Mouse (Mus musculus): ENCODE results near the gene Obsl1.

Gene Obsl1

DNA sequence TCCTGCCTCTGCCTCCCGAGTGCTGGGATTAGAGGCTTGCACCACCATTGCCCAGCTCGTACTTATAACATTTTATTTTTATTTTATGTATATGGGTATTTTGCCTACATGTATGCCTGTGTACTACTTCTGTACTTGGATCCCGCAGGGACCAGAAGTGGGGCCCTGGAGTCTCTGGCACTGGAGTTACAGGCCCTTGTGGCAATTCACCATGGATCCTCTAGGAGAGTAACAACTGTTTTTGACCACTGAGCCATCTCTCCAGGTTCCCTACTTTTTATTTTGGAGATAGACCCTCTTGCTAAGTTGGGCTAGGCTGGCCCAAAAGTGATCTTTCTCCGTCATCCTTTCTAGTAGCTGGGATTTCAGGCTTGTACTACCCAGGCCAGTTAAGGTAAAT lies 12.2 kb upstream of the Obsl1 start:
- DNase-seq (ENCODE audit: low spot score in 2 of 2) = no peak

DNA sequence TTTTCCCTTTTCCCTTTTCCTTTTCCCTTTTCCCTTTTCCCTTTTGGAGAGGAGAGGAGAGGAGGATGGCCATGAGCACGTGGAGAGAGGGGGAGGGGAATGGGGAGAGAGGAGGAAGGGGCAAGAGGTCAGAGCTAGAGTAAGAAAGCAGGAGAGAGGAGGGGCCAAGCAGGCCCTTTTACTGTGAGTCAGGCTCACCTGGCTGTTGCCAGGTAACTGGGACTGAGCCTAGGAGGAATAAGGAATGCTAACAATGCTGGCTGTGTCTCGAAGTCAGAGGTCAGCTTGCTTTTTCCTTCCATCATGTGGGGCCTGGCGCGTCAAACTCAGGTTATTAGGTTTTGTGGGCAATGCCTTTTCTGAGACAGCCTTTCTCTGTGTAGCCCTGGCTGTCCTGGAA lies 11.7 kb upstream of the Obsl1 start:
- DNase-seq (ENCODE audit: low spot score in 2 of 2) = no peak

DNA sequence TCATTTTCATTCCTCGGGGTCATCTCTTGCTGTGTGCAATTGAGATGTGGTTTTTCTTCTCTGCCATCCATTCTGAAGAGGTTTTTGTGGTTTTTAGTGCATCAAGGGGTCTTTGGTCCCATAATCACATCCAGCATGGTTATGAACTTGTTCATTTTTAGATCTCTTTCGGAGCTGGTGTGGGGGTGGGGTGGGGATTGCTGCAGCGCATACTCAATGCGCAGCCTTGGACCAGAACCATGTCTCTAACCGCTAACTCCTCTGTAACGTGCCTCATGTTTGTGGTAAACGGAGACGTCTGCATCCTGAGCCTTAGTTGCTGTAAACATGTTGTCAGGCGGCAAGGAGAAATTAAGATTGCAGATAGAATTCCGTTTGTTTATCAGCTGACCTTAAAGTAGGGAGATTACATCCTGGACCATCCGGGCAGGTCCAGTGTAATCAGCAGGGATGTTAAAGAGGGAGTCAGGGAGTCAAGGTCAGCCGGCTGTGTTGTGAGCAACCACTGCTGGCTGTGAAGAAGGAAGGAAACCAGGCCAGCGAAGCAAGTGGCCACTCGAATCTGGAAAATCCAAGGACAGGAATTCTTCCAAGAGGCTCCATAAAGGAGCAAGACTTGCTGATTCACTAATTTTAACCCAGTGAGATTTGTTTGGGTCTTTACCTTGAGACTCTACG lies 10.6 kb upstream of the Obsl1 start:
- DNase-seq (ENCODE audit: low spot score in 2 of 2) = no peak

DNA sequence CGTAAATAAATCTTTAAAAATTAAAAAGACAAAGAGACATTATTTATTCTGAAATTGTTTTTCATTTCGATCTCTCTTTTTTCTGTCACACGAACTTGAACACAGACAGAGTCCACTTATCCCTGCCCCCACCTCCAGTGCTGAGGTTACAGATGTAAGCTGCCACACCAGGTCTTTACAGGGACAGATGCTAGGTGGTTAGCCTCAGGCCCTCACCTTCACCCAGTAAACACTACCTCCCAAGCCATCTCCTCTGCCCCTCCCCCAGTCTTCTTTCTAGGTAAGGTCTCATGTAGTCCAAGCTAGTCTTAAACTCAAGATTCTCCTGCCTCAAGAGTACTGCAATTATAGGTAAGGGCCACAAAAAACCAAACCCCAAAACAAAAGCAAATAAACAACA lies 6.3 kb upstream of the Obsl1 start:
- no peak for DNase-seq (ENCODE audit: low spot score in 2 of 2)

DNA sequence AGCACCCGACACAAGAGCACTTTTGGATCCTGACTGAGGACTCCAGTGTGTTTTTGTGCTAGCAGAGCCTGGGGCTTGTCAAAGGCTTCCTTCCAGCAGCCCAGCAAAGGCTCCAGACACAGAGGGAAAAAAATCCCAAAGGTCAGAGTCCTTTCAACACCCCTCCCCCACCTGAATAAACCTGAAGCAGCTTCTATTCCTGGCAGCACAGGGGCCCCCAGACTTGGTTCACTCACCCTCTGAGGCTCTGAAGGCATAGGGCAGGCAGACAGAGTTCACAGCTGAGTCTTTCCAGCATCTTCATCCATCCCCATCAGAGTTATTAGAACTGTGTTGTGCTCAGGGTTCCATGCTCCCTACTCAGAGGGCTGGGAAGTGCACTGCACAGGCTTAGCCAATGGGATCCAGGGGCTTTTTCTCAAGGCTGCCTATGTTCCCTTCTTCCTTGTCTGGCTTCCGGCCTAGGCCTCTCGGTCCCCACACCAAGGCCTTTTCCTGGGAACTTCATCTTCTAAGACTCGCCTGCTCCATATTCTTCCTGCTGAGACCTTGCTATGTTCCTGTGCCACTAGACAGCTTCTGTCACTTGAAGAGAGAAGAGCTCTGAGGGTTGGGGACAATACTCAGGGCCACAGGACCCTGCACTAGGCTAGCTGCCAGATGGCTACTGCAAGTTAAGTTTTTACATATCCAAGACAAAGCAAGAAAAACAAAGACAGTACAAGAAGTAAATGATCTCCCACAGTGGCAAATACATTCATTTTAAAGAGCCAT lies 5.4 kb upstream of the Obsl1 start:
- no peak for DNase-seq (ENCODE audit: low spot score in 2 of 2)

DNA sequence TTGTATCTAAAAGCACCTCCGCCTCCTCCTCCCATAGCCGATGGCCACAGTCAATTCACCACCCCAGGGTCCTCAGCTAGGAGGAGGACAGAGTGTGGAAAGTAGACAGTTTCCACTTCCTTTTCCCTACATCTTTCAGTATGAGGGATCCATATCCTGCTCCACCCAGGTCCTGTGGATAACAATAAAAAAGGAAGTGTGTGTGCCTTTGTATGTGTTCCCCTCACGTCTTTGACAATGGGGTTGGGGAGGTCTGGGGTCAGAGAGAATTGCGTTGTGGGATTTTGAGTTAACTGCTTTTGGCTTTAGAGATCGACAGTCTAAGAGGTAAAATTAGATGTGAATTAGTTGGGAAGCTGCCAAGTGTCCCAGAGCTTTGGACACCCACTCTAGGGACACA lies 3.9 kb upstream of the Obsl1 start:
- DNase-seq (ENCODE audit: low spot score in 2 of 2) = no peak

DNA sequence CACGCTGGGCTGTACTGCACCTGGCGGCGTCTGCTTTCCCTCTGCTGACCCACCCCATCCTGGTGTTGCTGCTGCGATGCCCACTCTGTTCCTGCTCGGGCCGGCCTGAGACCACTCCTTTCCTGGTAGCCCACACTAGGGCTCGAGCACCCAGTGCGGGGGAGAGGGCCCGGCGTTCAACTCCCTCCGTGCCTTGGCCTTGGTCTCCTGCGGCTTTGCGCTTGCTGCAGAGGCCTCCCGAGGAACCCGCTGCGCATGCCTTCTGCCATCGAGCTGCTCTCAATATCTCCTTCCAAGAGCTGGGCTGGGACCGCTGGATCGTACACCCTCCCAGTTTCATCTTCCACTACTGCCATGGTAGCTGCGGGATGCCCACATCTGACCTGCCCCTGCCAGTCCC lies 3.3 kb upstream of the Obsl1 start:
- DNase-seq (ENCODE audit: low spot score in 2 of 2) = peak in 1 of 2 experiments; percentile 0

DNA sequence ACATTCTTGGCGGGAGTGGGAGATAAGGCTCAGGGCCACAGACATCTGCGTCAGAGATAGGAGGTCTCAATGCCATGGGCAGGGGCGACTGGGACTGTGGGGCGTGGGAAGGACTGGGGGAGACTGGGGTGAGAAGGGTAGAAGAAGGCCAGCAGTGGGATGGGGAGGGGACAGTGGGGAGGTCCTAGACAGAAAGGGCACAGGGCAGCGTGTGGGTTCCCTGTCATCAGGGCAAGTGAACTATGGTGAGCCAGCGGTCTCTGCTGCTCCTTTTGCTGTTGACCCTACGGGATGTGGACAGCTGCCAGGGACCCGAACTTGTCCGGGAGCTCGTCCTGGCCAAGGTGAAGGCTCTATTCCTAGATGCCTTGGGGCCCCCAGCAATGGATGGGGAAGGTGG lies 754 bp upstream of the Obsl1 start, which contains the start of gene Inha:
TSS of gene Inha (plus strand) at position 72 of the 400 bp plus-strand sequence.
- DNase-seq (ENCODE audit: low spot score in 2 of 2) = peak in 1 of 2 experiments; percentile 4

DNA sequence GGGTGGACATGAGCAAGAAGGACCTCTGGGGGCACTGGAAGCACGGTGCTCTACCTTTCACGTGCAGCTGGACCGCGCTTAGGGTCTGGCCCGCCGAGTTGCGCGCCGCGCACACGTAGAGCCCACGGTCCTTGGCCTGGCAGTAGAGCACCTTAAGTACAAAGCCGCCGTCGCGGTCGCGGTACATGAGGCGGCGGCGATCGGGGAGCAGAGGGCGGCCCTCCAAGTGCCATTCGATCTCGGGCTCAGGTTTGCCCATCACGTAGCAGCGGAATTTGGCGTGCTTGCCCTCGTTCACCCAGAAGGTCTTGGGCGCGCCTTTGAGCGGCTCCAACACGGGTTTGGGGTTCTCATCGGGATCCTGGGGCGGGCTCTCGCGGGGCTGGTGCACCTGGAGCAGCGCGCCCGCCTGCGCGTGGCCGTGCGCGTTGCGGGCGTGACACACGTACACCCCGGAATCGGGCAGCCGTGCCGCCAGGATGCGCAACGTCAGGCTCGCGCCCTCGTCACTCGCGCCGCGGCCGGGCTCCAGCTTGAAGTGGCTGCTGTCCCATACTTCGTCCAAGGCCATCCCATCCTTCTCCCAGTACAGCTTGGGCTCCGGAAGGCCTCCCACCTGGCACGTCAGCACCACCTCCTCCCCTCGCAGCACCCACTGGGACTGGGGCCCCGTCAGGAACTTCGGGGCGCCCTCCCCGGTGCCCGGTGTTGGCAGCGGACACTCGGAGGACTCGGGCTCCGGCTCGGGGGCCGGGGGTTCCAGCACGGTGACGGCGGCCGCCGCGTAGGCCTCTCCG lies 895 bp downstream of the Obsl1 start:
- DNase-seq (ENCODE audit: low spot score in 2 of 2) = peak; percentile 53 to 55

DNA sequence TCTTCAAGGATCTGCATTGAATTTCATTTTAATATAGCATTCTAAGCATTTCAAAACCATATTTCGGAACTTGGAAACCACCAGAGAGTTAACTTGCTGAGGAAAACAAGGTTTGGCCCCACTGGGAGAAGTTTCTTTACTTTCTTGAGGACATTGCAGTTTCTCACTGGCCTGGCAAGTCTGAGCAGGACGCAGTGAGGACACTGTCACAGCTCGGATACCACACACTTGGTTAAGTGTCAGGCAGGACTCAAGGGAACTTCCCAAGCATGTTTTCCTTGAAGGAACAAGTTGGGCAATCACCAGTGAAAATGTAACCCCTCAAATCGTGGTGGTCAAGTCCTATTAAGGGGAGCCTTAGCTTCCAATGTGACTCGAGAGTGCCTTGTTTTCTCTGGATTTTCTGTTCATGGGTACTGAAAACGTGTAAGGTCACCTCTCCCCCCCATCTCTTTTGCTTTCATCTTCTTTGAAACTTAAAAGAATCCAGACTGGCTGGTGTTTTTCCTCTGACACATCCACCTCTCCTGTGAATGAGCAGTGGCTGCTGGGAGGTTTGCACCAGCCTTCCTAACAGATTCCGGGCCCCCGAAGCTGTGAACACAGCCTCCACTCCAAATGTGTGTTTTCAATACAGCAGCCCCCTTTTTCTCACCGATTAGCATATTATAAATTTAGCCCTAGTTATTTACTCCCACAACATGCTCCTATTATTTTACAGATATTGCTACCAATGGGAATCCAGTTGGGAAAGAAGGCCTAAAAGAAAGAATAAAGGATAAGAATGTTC lies 1.8 kb downstream of the Obsl1 start:
- no peak for DNase-seq (ENCODE audit: low spot score in 2 of 2)

DNA sequence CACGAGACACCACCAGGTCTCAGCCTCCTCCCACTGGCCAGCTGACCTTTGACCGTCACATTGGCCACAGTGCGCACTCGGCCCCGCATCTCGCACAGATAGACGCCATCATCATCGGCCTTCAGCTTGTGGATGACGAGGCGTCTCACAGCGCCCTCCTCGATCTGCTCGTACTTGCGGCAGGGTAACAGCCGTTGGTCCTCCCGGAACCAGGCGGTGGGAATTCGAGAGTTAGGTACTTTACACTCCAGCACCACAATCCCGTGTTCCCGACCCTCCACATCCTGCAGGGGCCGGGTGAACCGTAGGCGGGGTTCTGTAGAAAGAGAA lies 2.6 kb downstream of the Obsl1 start:
- DNase-seq (ENCODE audit: low spot score in 2 of 2) = no peak

DNA sequence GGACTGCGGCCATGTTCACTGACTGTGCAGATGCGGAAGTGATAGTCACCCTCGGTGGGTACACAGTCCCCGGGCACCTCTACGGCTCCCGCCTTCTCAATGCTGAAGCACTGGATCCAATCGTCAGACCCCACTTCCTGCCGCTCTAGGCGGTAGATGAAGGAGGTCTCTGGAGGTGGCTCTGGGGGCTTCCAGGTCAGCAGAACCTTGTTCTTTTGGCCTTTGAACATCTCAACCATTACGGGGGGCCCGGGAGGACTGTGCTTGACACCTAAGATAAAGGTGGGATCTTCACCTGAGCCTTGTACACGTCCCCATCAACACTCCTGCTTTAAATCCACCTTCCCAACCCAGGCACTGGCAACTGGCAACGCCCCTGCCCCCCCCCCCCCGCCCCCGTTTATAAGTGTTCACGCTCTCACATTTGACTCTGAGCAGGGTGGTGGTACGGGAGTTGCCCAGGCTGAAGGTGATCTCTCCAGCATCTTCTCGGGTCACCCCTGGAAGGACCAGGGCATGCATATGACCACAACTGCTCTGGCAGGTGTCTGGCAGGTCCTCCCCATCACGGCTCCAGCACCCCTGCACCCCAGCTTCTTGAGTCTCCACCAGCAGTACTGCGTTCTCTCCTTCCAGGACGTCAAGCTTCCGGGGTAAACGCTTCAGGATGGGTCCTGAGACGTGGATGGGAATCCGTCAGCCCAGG lies 3.2 kb downstream of the Obsl1 start:
- no peak for DNase-seq (ENCODE audit: low spot score in 2 of 2)

DNA sequence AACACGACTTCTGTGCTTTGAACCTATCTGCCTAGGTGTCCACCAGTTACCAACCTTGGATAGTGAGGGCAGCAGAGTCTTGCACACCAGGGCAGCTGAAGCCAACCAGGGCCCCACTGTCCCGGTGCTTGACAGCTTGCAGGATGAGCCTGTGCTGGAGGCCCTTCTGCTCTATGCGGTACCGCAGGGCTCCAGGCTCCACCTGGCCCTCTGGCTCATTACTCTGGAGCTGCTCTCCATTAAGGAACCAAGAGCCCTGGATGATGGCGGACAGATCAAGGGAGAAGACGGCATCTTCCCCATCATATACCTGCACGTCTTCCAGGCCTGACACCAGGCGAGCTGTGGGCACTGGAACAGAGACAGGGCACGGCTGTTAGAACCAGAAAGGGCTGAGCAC lies 4.3 kb downstream of the Obsl1 start:
- DNase-seq (ENCODE audit: low spot score in 2 of 2) = no peak

DNA sequence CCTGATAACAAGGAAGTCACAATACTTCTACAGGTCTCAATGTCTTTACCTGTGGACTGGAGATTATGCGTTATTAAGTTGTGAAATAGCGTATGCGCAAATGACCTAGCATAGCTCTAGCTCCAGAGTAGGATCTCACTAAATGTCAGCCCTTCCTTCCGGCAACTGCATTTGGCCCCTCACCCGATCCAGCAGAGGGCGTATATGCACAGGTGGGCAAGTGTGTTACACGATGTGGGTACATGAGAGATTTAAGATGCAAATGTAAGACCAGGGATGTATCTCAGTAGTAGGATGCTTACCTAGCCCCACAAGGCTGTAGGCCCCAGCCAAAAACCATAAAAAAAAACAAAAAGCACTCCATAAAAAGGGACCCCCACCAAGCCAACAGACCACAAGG lies 6.8 kb downstream of the Obsl1 start:
- no peak for DNase-seq (ENCODE audit: low spot score in 2 of 2)

DNA sequence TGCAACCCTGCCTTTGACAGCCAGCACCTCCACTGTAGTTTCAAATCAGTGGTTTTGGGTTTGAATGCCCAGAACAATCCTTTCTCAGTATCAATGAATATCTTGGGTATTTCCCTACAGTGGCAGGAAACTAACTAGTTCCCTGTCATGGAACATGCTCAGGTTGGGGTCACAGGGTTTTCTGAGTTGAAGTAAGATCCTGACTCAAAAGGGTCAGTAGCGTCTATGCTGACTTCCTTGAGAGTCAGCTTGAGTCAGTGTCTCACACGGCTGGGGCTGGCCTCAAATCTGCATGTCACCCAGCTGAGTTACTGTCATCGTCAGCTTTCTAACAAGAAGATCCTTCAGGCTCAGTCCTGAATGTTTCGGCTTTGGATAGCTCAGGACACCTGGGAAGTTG lies 7.4 kb downstream of the Obsl1 start:
- no peak for DNase-seq (ENCODE audit: low spot score in 2 of 2)

DNA sequence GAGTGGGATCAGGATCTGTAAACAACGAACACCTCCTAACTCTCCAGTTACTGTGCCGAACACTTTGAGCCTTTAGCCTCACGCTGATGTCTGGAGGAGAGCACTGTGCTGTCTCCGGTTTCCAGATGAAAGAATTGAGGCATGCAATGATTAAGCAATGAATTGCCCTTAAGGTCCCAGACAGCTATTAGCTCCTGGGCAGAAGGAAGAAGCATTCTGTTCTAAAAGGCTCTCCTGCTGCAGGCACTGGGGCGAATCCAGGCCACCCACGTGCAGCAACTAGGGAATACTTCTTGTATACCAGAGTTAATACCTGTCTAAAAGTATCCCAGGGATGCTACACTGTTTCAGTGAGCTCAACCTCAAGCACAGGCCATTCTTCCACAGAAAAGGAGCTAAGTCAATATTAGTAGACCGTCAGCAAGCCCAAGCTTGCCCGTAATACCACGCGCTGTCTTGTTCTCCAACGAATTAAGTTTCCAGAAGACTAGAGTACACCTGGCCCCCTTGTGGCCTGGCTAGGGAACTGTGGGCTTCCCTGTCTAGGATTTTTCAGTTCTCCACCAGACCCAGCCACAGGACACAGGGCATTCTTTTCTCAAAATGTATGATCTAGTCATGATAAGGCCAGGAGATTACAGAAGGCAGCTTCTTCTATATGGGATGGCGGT lies 11.2 kb downstream of the Obsl1 start:
- peak; percentile 29 for DNase-seq (ENCODE audit: low spot score in 2 of 2)

DNA sequence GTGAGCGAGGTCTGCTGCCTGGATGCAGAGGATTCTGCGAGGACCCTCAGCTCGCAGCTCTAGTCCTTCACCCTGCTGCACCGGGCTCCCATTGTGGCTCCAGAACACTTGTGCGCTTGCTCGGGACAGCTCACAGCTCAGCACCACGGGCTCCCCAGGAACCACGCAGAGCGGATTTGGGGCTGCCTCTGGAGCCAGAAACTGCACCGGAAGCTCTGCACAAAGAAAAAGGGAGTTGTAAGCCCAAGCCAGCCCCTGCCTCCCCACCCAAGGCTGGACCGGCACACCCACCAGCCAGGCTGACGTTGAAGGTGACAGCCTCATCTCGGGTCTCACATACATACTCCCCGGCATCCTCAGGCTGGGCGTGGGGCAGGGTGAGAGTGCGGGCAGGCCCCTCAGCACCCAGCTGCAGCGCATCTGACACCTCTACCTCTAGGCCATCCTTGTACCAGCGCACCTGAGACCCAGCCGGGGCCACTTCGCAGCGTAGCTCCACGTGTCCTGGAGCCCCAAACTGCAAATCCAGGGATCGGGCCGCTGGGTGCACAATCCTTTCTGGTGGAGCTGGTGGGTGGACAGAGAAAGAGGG lies 13.6 kb downstream of the Obsl1 start:
- no peak for DNase-seq (ENCODE audit: low spot score in 2 of 2)

DNA sequence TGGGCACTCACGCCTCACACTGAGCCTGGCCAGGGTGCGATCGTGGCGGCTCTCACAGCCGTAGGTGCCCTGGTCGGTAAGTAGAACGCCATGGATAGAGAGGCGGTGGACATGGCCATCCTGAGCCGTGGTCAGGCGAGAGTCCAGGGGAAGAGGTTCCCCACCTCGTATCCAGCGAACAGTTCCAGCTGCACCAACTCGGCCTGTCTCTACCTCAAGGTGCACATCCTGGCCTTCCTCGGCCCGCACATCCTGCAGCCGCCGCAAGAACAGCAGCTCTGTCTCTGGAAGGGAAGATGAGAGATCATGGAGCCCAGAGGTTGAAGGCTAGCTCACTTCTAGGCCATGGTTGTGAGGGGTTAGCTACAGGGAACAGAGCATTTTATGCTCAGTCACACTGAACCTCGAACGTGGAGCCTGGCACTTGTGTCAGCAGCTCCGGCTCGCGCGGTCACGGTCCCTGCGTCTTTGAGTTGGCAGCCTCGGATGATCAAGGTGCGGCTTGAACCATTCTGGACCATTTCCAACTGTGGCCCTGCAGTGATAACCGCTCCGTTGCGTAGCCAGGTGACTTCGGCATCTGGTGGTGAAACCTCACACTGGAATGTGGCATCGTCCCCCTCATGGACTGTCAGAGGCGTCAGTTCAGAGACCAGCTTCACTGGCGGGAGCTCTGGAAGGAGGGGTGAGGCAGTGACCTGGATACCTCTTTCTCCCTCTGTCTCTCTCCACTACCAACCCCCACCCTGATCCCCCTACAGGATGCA lies 15.3 kb downstream of the Obsl1 start:
- no peak for DNase-seq (ENCODE audit: low spot score in 2 of 2)

DNA sequence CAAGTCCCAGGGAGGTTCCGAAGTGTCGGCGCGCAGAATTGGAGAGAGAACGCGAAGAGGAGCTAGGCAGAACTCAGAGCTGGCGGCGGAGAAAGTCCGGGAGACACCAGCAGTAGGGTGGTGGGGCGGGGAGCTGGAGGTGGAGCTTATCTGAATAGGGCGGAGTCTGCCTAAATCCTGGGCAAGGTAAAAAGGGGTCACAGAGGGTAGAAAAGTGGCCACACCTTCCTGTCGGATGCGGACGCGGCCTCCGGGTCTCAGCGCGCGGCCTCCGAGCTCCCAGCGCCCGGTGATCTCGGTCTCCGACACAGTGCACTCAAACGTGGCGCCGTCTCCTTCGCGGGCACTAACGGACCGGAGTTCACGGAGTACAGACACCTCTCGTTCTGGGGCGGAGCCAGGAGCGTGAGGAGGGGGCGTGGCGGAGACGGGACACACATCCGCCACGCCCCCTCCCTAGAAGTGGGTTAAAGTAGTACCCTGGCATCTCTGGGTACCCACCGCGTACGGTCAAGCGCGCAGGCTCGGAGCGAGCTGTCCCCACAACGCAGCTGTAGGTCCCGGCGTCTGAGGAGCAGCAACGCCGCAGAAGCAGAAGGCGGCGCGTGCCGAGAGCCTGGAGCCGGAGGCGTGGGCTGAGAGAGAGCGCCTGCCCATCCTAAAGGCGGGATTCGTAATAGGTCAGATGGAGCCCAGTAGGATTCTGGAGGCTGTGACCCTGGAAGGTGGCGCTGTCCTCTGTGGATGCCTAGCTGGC lies 18.7 kb downstream of the Obsl1 start:
- DNase-seq (ENCODE audit: low spot score in 2 of 2) = peak; percentile 42 to 74
